Mouse (Mus musculus) kidney, embryonic 14.5 days (tissue): ENCODE measurements around the gene Gm20517. TPM values are rescaled to one million over a fixed set of nuclear protein-coding genes. Genes with fewer than 3 reads are reported as not detected.
"Not testable (repeated sequence)": the region's sequence is repeated elsewhere in the genome, so short reads cannot be mapped to it uniquely, and the experiment has no call there.

Experiments
- ATAC-seq: fragments of 200-750 bp; cut with Nextera tagmentation; 2 replicates; pipeline ENCODE4 v1.8.0; 2017; ENCODE audit warnings: moderate number of reproducible peaks, mild to moderate bottlenecking, moderate TSS enrichment, moderate library complexity; ENCODE audit not compliant: low FRiP score, low TSS enrichment
- H3K27ac ChIP-seq: fragments of 300-500 bp; sonication (generic); 2 replicates; pipeline ENCODE4 v1.5.1; 2014; ENCODE audit warnings: low read depth, mild to moderate bottlenecking, low read length, moderate library complexity, mixed read lengths
- H3K27me3 ChIP-seq: fragments of 300-500 bp; sonication (generic); 2 replicates; pipeline ENCODE4 v1.6.1; 2014; ENCODE audit warnings: mild to moderate bottlenecking, low read length; ENCODE audit not compliant: control insufficient read depth, insufficient read depth
- H3K36me3 ChIP-seq: fragments of 300-500 bp; sonication (generic); 2 replicates; pipeline ENCODE4 v1.6.1; 2014; ENCODE audit warnings: low read length, mixed read lengths; ENCODE audit not compliant: control insufficient read depth, insufficient read depth
- H3K4me1 ChIP-seq: fragments of 300-500 bp; sonication (generic); 2 replicates; pipeline ENCODE4 v1.6.1; 2014; ENCODE audit warnings: low read length, mixed read lengths; ENCODE audit not compliant: control insufficient read depth, insufficient read depth
- H3K4me2 ChIP-seq: fragments of 300-500 bp; sonication (generic); replicated peaks from 2 replicates; pipeline ENCODE4 v1.6.1; 2014; ENCODE audit warnings: low read depth, mild to moderate bottlenecking, low read length
- H3K4me3 ChIP-seq: fragments of 300-500 bp; sonication (generic); 2 replicates; pipeline ENCODE4 v1.5.1; 2014; ENCODE audit warnings: mild to moderate bottlenecking, low read length
- H3K9ac ChIP-seq: fragments of 300-500 bp; sonication (generic); 2 replicates; pipeline ENCODE4 v1.6.1; 2014; ENCODE audit warnings: low read depth, mild to moderate bottlenecking, low read length, moderate library complexity
- H3K9me3 ChIP-seq: fragments of 300-500 bp; sonication (generic); 2 replicates; pipeline ENCODE4 v1.6.1; 2016; ENCODE audit warnings: low read length; ENCODE audit not compliant: control insufficient read depth
- WGBS: fragments of 180-500 bp; shearing (Covaris S2); extraction: QIAGEN DNeasy Blood & Tissue Kit; methylation state at CpG from one replicate; pipeline ENCODE4 v1.1.7; 2014; 5-methylcytosine and 5-hydroxymethylcytosine counted together
- polyA plus RNA-seq: library from polyadenylated mRNA; unstranded; fragments of >200 nt; fragmentation: Nextera tagmentation; extraction: Ambion mirVana; gene quantifications from 2 replicates; pipeline ENCODE4 v1.2.1, GENCODE M21; 2014

The Gm20517 gene
- polyA plus RNA-seq, 1 experiment from 2014 or later = 4.2 TPM

GRCm38 (mm10) chr17:47654346-47654745 is 43.0 kb downstream of the Gm20517 start:
- WGBS = 95% methylated on average over 8 of the region's 8 CpGs
- not testable (repeated sequence) for ATAC-seq, H3K4me2 ChIP-seq

GRCm38 (mm10) chr17:47655697-47656096 is 44.3 kb downstream of the Gm20517 start:
- no peak for ATAC-seq
- WGBS = 81% methylated on average over 5 of the region's 5 CpGs
- Histone ChIP-seq H3K4me3 (no peak overlapping the region), H3K27me3 (no peaks in the 10 kb centered on the region), H3K4me2 (no peak overlapping the region), H3K4me1 (no peaks in the 10 kb centered on the region), H3K9me3 (no peaks in the 10 kb centered on the region), H3K27ac (no peak overlapping the region), H3K9ac (no peak overlapping the region), H3K36me3 (no peaks in the 10 kb centered on the region; the same call in 1 of the 2 replicates)

More at GRCm38 (mm10) chr17:47654346-47654745, 43.0 kb downstream of the Gm20517 start:
- H3K27me3 ChIP-seq, H3K9ac ChIP-seq, H3K4me1 ChIP-seq, H3K4me3 ChIP-seq, H3K27ac ChIP-seq, H3K9me3 ChIP-seq, H3K36me3 ChIP-seq: not testable (repeated sequence)

GRCm38 (mm10) chr17:47657901-47658300 is 46.5 kb downstream of the Gm20517 start:
- Histone ChIP-seq H3K27ac (no peak overlapping the region), H3K27me3 (no peaks in the 10 kb centered on the region), H3K9me3 (no peaks in the 10 kb centered on the region), H3K36me3 (no peaks in the 10 kb centered on the region), H3K4me1 (no peaks in the 10 kb centered on the region), H3K4me3 (no peak overlapping the region), H3K9ac (no peak overlapping the region), H3K4me2 (no peak overlapping the region)
- ATAC-seq = no peak
- 82% methylated on average over 4 of the region's 4 CpGs for WGBS

- H3K4me3 ChIP-seq = no peak overlapping the region
- H3K27me3 ChIP-seq = no peaks in the 10 kb centered on the region
- H3K9me3 ChIP-seq = no peaks in the 10 kb centered on the region
- H3K36me3 ChIP-seq = no peaks in the 10 kb centered on the region
- ATAC-seq = no peak
- no peaks in the 10 kb centered on the region for H3K4me1 ChIP-seq
- 87% methylated on average over 3 of the region's 3 CpGs for whole genome bisulfite sequencing
- no peak overlapping the region for H3K9ac ChIP-seq
- H3K4me2 ChIP-seq = no peak overlapping the region
- no peak overlapping the region for H3K27ac ChIP-seq
Measured at GRCm38 (mm10) chr17:47658741-47659243, 47.4 kb downstream of the Gm20517 start.

- no peak overlapping the region for H3K4me2 ChIP-seq
Measured at GRCm38 (mm10) chr17:47663009-47663713, 51.8 kb downstream of the Gm20517 start.

GRCm38 (mm10) chr17:47664474-47664873 is 53.1 kb downstream of the Gm20517 start:
- no peak for ATAC-seq
- no peaks in the 10 kb centered on the region for H3K36me3 ChIP-seq
- no peak overlapping the region for H3K9ac ChIP-seq
- no peak overlapping the region for H3K4me3 ChIP-seq
- no peaks in the 10 kb centered on the region for H3K4me1 ChIP-seq
- no peaks in the 10 kb centered on the region for H3K9me3 ChIP-seq
- H3K4me2 ChIP-seq = no peak overlapping the region
- H3K27me3 ChIP-seq = no peaks in the 10 kb centered on the region
- WGBS = 90% methylated on average over 7 of the region's 7 CpGs
- no peak overlapping the region for H3K27ac ChIP-seq

More at GRCm38 (mm10) chr17:47663009-47663713, 51.8 kb downstream of the Gm20517 start:
- Histone ChIP-seq H3K9ac (no peak overlapping the region), H3K27ac (no peak overlapping the region), H3K9me3 (no peaks in the 10 kb centered on the region), H3K4me1 (no peaks in the 10 kb centered on the region), H3K36me3 (no peaks in the 10 kb centered on the region), H3K4me3 (no peak overlapping the region), H3K27me3 (no peaks in the 10 kb centered on the region)
- WGBS = 74% methylated on average over 9 of the region's 9 CpGs
- ATAC-seq = no peak

GRCm38 (mm10) chr17:47669166-47669565 is 57.8 kb downstream of the Gm20517 start:
- Histone ChIP-seq H3K9me3 (no peaks in the 10 kb centered on the region), H3K9ac (no peak overlapping the region), H3K36me3 (no peaks in the 10 kb centered on the region; the same call in 1 of the 2 replicates), H3K4me2 (no peak overlapping the region), H3K27me3 (peaks cover 3% of the 10 kb centered on the region; the same call in 1 of the 2 replicates), H3K4me1 (peaks cover 11% of the 10 kb centered on the region), H3K4me3 (no peak overlapping the region), H3K27ac (no peak overlapping the region)
- WGBS = 78% methylated on average over 4 of the region's 4 CpGs
- ATAC-seq = no peak

GRCm38 (mm10) chr17:47671988-47672310 is 60.6 kb downstream of the Gm20517 start:
- H3K4me1 ChIP-seq = peaks cover 11% of the 10 kb centered on the region
- 10% methylated on average over 14 of the region's 14 CpGs for WGBS
- H3K27ac ChIP-seq = no peak overlapping the region
- peak; percentile 71 for ATAC-seq
- H3K4me2 ChIP-seq = peak overlapping the region; percentile 92
- peak overlapping the region; percentile 51; the same call in 1 of the 2 replicates for H3K9ac ChIP-seq
- no peaks in the 10 kb centered on the region for H3K9me3 ChIP-seq
- peaks cover 3% of the 10 kb centered on the region; the same call in 1 of the 2 replicates for H3K27me3 ChIP-seq
- H3K36me3 ChIP-seq = peaks cover 2% of the 10 kb centered on the region; the same call in 1 of the 2 replicates
- H3K4me3 ChIP-seq = peak overlapping the region; percentile 45
